Mouse (Mus musculus): ENCODE results near the gene Slc44a3. TPM values are rescaled to one million over a fixed set of nuclear protein-coding genes. Genes with fewer than 3 reads are reported as not detected.
A peak's percentile ranks its signal among the peaks of the same experiment; 100 is the strongest.

Slc44a3 gene
- polyA plus RNA-seq, 1 experiment = 0.20 TPM

- TF ChIP-seq CTCF (IDR thresholded peaks at IDR 0.05; ENCODE audit: control insufficient read depth, insufficient read depth, insufficient read length) = peak; percentile 76
- TF ChIP-seq FOSL1 (IDR thresholded peaks at IDR 0.05; ENCODE audit: insufficient read depth, low read length, poor library complexity, severe bottlenecking) = no peak
Measured at GRCm38 (mm10) chr3:121426621-121427519, 105.3 kb downstream of the Slc44a3 start.

GRCm38 (mm10) chr3:121425861-121426620 lies 106.2 kb downstream of the Slc44a3 start, which contains the start of gene Cnn3:
Gene Cnn3 (plus strand): TSS chr3:121426497.
- peak within 1 kb of the TSS; percentile 94 for H3ac ChIP-seq (ENCODE audit: control insufficient read depth, insufficient read length, low read depth)
- peaks cover 11% of the 10 kb centered on the region for H3K36me3 ChIP-seq (ENCODE audit: control insufficient read depth, insufficient read depth)
- H3K79me2 ChIP-seq (ENCODE audit: control insufficient read depth, insufficient read depth) = peaks cover 47% of the 10 kb centered on the region
- TF ChIP-seq FOSL1 (IDR thresholded peaks at IDR 0.05; ENCODE audit: insufficient read depth, low read length, poor library complexity, severe bottlenecking) = no peak
- no peak for TF ChIP-seq MYOD1 (IDR thresholded peaks at IDR 0.05; ENCODE audit: control insufficient read depth, insufficient read length, low read depth)
- no peak for TF ChIP-seq MYOG (IDR thresholded peaks at IDR 0.05; ENCODE audit: control insufficient read depth, extremely low read depth, insufficient read length)
- no peak for TF ChIP-seq CTCF (IDR thresholded peaks at IDR 0.05; ENCODE audit: control insufficient read depth, insufficient read depth, insufficient read length)
- TF ChIP-seq USF1 (IDR thresholded peaks at IDR 0.05; ENCODE audit: low read depth) = no peak
- TF ChIP-seq CEBPB (IDR thresholded peaks at IDR 0.05; ENCODE audit: low read depth) = no peak
- no peak for TF ChIP-seq MAX (IDR thresholded peaks at IDR 0.05)
- peaks cover 39% of the 10 kb centered on the region for H3K79me3 ChIP-seq (ENCODE audit: low read depth)
- peak within 1 kb of the TSS; percentile 75 for H3K4me3 ChIP-seq (ENCODE audit: insufficient read depth, poor library complexity, severe bottlenecking)
- H3K27me3 ChIP-seq (ENCODE audit: control insufficient read depth, insufficient read depth, insufficient read length) = no peaks in the 10 kb centered on the region

More at GRCm38 (mm10) chr3:121426621-121427519, 105.3 kb downstream of the Slc44a3 start:
- H3K79me2 ChIP-seq (ENCODE audit: control insufficient read depth, insufficient read depth) = peaks cover 55% of the 10 kb centered on the region
- H3K27me3 ChIP-seq (ENCODE audit: control insufficient read depth, insufficient read depth, insufficient read length) = no peaks in the 10 kb centered on the region
- H3K4me3 ChIP-seq (ENCODE audit: insufficient read depth, poor library complexity, severe bottlenecking) = peak overlapping the region; percentile 75
- H3K79me3 ChIP-seq (ENCODE audit: low read depth) = peaks cover 44% of the 10 kb centered on the region
- H3ac ChIP-seq (ENCODE audit: control insufficient read depth, insufficient read length, low read depth) = peak overlapping the region; percentile 94
- H3K36me3 ChIP-seq (ENCODE audit: control insufficient read depth, insufficient read depth) = peaks cover 11% of the 10 kb centered on the region

GRCm38 (mm10) chr3:121422405-121422804 lies 109.8 kb downstream of the Slc44a3 start:
- H3K79me2 ChIP-seq (ENCODE audit: control insufficient read depth, insufficient read depth) = peaks cover 11% of the 10 kb centered on the region
- H3ac ChIP-seq (ENCODE audit: control insufficient read depth, insufficient read length, low read depth) = no peak overlapping the region
- TF ChIP-seq MYOG (IDR thresholded peaks at IDR 0.05; ENCODE audit: control insufficient read depth, extremely low read depth, insufficient read length) = no peak
- no peak for TF ChIP-seq CTCF (IDR thresholded peaks at IDR 0.05; ENCODE audit: control insufficient read depth, insufficient read depth, insufficient read length)
- no peak for TF ChIP-seq MAX (IDR thresholded peaks at IDR 0.05)
- no peak for TF ChIP-seq MYOD1 (IDR thresholded peaks at IDR 0.05; ENCODE audit: control insufficient read depth, insufficient read length, low read depth)
- TF ChIP-seq USF1 (IDR thresholded peaks at IDR 0.05; ENCODE audit: low read depth) = no peak
- TF ChIP-seq FOSL1 (IDR thresholded peaks at IDR 0.05; ENCODE audit: insufficient read depth, low read length, poor library complexity, severe bottlenecking) = no peak
- TF ChIP-seq CEBPB (IDR thresholded peaks at IDR 0.05; ENCODE audit: low read depth) = no peak

GRCm38 (mm10) chr3:121418850-121419435 lies 113.3 kb downstream of the Slc44a3 start:
- no peak for TF ChIP-seq CTCF (IDR thresholded peaks at IDR 0.05; ENCODE audit: control insufficient read depth, insufficient read depth, insufficient read length)
- no peak for TF ChIP-seq MYOG (IDR thresholded peaks at IDR 0.05; ENCODE audit: control insufficient read depth, extremely low read depth, insufficient read length)
- no peak for TF ChIP-seq CEBPB (IDR thresholded peaks at IDR 0.05; ENCODE audit: low read depth)
- TF ChIP-seq USF1 (IDR thresholded peaks at IDR 0.05; ENCODE audit: low read depth) = no peak
- no peak for TF ChIP-seq MAX (IDR thresholded peaks at IDR 0.05)
- no peak for TF ChIP-seq MYOD1 (IDR thresholded peaks at IDR 0.05; ENCODE audit: control insufficient read depth, insufficient read length, low read depth)
- TF ChIP-seq FOSL1 (IDR thresholded peaks at IDR 0.05; ENCODE audit: insufficient read depth, low read length, poor library complexity, severe bottlenecking) = no peak
- H3K4me3 ChIP-seq (ENCODE audit: insufficient read depth, poor library complexity, severe bottlenecking) = no peak overlapping the region

More at GRCm38 (mm10) chr3:121422405-121422804, 109.8 kb downstream of the Slc44a3 start:
- no peaks in the 10 kb centered on the region for H3K36me3 ChIP-seq (ENCODE audit: control insufficient read depth, insufficient read depth)
- H3K4me3 ChIP-seq (ENCODE audit: insufficient read depth, poor library complexity, severe bottlenecking) = no peak overlapping the region
- H3K27me3 ChIP-seq (ENCODE audit: control insufficient read depth, insufficient read depth, insufficient read length) = no peaks in the 10 kb centered on the region
- peaks cover 4% of the 10 kb centered on the region for H3K79me3 ChIP-seq (ENCODE audit: low read depth)

GRCm38 (mm10) chr3:121418251-121418601 lies 114.0 kb downstream of the Slc44a3 start:
- Histone ChIP-seq H3K36me3 (ENCODE audit: control insufficient read depth, insufficient read depth) (no peaks in the 10 kb centered on the region), H3K79me2 (ENCODE audit: control insufficient read depth, insufficient read depth) (no peaks in the 10 kb centered on the region), H3K27me3 (ENCODE audit: control insufficient read depth, insufficient read depth, insufficient read length) (no peaks in the 10 kb centered on the region), H3K4me3 (ENCODE audit: insufficient read depth, poor library complexity, severe bottlenecking) (no peak overlapping the region), H3ac (ENCODE audit: control insufficient read depth, insufficient read length, low read depth) (no peak overlapping the region), H3K79me3 (ENCODE audit: low read depth) (no peaks in the 10 kb centered on the region)
- TF ChIP-seq FOSL1 (IDR thresholded peaks at IDR 0.05; ENCODE audit: insufficient read depth, low read length, poor library complexity, severe bottlenecking) (no peak), MAX (IDR thresholded peaks at IDR 0.05) (no peak), MYOG (IDR thresholded peaks at IDR 0.05; ENCODE audit: control insufficient read depth, extremely low read depth, insufficient read length) (no peak), CTCF (IDR thresholded peaks at IDR 0.05; ENCODE audit: control insufficient read depth, insufficient read depth, insufficient read length) (no peak), MYOD1 (IDR thresholded peaks at IDR 0.05; ENCODE audit: control insufficient read depth, insufficient read length, low read depth) (no peak), USF1 (IDR thresholded peaks at IDR 0.05; ENCODE audit: low read depth) (no peak), CEBPB (IDR thresholded peaks at IDR 0.05; ENCODE audit: low read depth) (no peak)

More at GRCm38 (mm10) chr3:121418850-121419435, 113.3 kb downstream of the Slc44a3 start:
- Histone ChIP-seq H3K27me3 (ENCODE audit: control insufficient read depth, insufficient read depth, insufficient read length) (no peaks in the 10 kb centered on the region), H3K79me2 (ENCODE audit: control insufficient read depth, insufficient read depth) (no peaks in the 10 kb centered on the region), H3K36me3 (ENCODE audit: control insufficient read depth, insufficient read depth) (no peaks in the 10 kb centered on the region), H3K79me3 (ENCODE audit: low read depth) (no peaks in the 10 kb centered on the region), H3ac (ENCODE audit: control insufficient read depth, insufficient read length, low read depth) (no peak overlapping the region)
